Mouse (Mus musculus) midbrain, postnatal 0 days (tissue): Measurements from ENCODE around the gene 4632433K11Rik. TPM values are rescaled to one million over a fixed set of nuclear protein-coding genes. Genes with fewer than 3 reads are reported as not detected.

Source experiments
- ATAC-seq: fragments of 200-750 bp; cut with Nextera tagmentation; 2 replicates; pipeline ENCODE4 v1.8.0; 2017; ENCODE audit warnings: moderate number of reproducible peaks, mild to moderate bottlenecking, moderate TSS enrichment, moderate library complexity; ENCODE audit not compliant: low FRiP score
- DNase-seq: peaks from one replicate; pipeline ENCODE4 v3.0.0-alpha.2; 2015; ENCODE audit warnings: low spot score
- H3K27ac ChIP-seq: fragments of 300-500 bp; sonication (generic); 2 replicates; pipeline ENCODE4 v1.5.1; 2014; ENCODE audit warnings: low read depth, mild to moderate bottlenecking, low read length, mixed read lengths
- H3K27me3 ChIP-seq: fragments of 300-500 bp; sonication (generic); 2 replicates; pipeline ENCODE4 v1.6.1; 2014; ENCODE audit warnings: low read length, control low read depth, mixed read lengths; ENCODE audit not compliant: insufficient read depth
- H3K36me3 ChIP-seq: fragments of 300-500 bp; sonication (generic); 2 replicates; pipeline ENCODE4 v1.6.1; 2014; ENCODE audit warnings: low read length, control low read depth, mixed read lengths; ENCODE audit not compliant: insufficient read depth
- H3K4me1 ChIP-seq: fragments of 300-500 bp; sonication (generic); 2 replicates; pipeline ENCODE4 v1.6.1; 2014; ENCODE audit warnings: mild to moderate bottlenecking, control low read depth, antibody characterized with exemption, low read length, mixed read lengths; ENCODE audit not compliant: insufficient read depth
- H3K4me2 ChIP-seq: fragments of 300-500 bp; sonication (generic); 2 replicates; pipeline ENCODE4 v1.6.1; 2014; ENCODE audit warnings: low read depth, mild to moderate bottlenecking, low read length, mixed read lengths; ENCODE audit not compliant: poor library complexity, severe bottlenecking
- H3K4me3 ChIP-seq: fragments of 300-500 bp; sonication (generic); 2 replicates; pipeline ENCODE4 v1.5.1; 2014; ENCODE audit warnings: low read depth, mild to moderate bottlenecking, low read length, moderate library complexity
- H3K9ac ChIP-seq: fragments of 300-500 bp; sonication (generic); replicated peaks from 2 replicates; pipeline ENCODE4 v1.6.1; 2014; ENCODE audit warnings: mild to moderate bottlenecking, low read length, moderate library complexity, mixed read lengths; ENCODE audit not compliant: poor library complexity, severe bottlenecking
- H3K9me3 ChIP-seq: fragments of 300-500 bp; sonication (generic); 2 replicates; pipeline ENCODE4 v1.6.1; 2016; ENCODE audit warnings: low read length, control low read depth
- CTCF ChIP-seq: IDR thresholded peaks from 2 replicates; pipeline ENCODE4 v1.5.1; 2016; ENCODE audit warnings: antibody characterized with exemption, mild to moderate bottlenecking
- WGBS: fragments of 180-500 bp; shearing (Covaris S2); extraction: QIAGEN DNeasy Blood & Tissue Kit; methylation state at CpG from one replicate; pipeline ENCODE4 v1.1.7; 2014; 5-methylcytosine and 5-hydroxymethylcytosine counted together
- polyA plus RNA-seq: library from polyadenylated mRNA; unstranded; fragments of >200 nt; fragmentation: Nextera tagmentation; extraction: Ambion mirVana; gene quantifications from 2 replicates; pipeline ENCODE4 v1.2.1, GENCODE M21; 2015
- total RNA-seq: library from RNA; depleted of rRNA; stranded (reverse); fragments of >200 nt; gene quantifications from 2 replicates; pipeline ENCODE4 v1.2.3, GENCODE M21; 2014

The 4632433K11Rik gene
- total and polyA plus RNA-seq, 2 experiments from 2014 or later = not detected

DNA sequence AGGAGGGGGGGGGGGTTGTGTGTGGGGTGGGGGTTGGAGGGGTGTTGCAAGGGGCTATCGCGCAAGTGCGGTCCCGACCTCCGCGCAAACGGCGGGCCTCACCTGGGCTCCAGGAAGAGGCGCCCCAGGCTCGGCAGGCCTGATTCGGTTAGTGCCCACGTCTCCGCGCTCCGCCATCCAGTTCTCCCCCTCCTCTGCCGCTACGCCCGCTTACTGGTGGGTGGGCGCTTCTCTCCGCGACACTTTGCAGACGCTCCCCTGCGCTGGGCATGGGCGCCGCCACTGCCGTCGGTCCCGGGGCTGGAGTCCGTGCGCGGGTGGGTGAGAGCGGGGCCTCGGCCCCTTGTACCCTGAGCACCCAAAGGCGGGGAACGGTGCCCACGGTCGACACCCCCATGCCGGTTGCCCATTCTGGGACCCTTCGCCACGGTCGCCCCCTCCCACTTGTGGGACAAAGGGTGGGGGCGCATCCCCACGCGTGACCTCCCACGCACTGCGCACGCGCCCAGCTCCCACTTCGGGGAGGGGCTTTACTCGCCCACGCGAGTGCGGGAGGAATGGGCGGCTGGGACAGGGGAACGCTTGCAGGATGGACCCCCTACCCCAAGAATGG, 22.8 kb downstream of the 4632433K11Rik start:
- H3K9me3 ChIP-seq = no peaks in the 10 kb centered on the region
- H3K36me3 ChIP-seq = no peaks in the 10 kb centered on the region
- peak overlapping the region; percentile 76 for H3K9ac ChIP-seq
- H3K4me1 ChIP-seq = peaks cover 29% of the 10 kb centered on the region; the same call in 1 of the 2 replicates
- H3K27me3 ChIP-seq = peaks cover 7% of the 10 kb centered on the region; the same call in 1 of the 2 replicates
- peak overlapping the region; percentile 84 for H3K4me2 ChIP-seq
- 1% methylated on average over 52 of the region's 55 CpGs for WGBS
- peak overlapping the region; percentile 45 for H3K4me3 ChIP-seq
- no peak for TF ChIP-seq CTCF
- H3K27ac ChIP-seq = peak overlapping the region; percentile 76
- peak; percentile 32 for ATAC-seq
- DNase-seq = peak; percentile 62

- no peaks in the 10 kb centered on the region for H3K36me3 ChIP-seq
- H3K4me3 ChIP-seq = peak overlapping the region; percentile 45
- H3K27me3 ChIP-seq = peaks cover 7% of the 10 kb centered on the region; the same call in 1 of the 2 replicates
- peak overlapping the region; percentile 76 for H3K27ac ChIP-seq
- no peak for TF ChIP-seq CTCF
- DNase-seq (no peak), ATAC-seq (no peak)
- H3K9me3 ChIP-seq = no peaks in the 10 kb centered on the region
- H3K9ac ChIP-seq = peak overlapping the region; percentile 76
- H3K4me2 ChIP-seq = peak overlapping the region; percentile 84
- H3K4me1 ChIP-seq = peaks cover 28% of the 10 kb centered on the region; the same call in 1 of the 2 replicates
- WGBS = 25% methylated on average over 8 of the region's 8 CpGs
These were observed 23.5 kb downstream of the 4632433K11Rik start for GRCm38 (mm10) chr7:5057381-5057780.

DNA sequence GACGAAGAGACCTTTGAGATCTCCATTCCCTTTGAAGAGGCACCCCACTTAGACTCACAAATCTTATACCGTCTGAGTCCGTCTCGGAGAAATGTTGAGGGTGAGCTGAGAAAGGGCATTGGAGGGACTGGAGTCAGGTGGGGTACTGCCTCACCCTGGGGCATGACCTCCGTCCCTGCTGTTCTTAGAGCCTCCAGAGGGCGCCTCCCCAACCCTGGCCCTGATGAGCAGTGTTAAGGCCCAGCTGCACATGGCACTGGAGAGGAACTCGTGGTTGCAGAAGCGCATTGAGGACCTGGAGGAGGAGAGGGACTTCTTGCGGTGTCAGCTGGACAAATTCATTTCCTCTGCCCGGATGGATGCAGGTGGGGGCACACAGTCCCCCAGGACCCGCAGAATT, 23.9 kb downstream of the 4632433K11Rik start:
- Histone ChIP-seq H3K27me3 (peaks cover 7% of the 10 kb centered on the region; the same call in 1 of the 2 replicates), H3K4me2 (peak overlapping the region; percentile 84), H3K4me3 (peak overlapping the region; percentile 45), H3K9ac (peak overlapping the region; percentile 76), H3K36me3 (no peaks in the 10 kb centered on the region), H3K4me1 (peaks cover 25% of the 10 kb centered on the region; the same call in 1 of the 2 replicates), H3K9me3 (no peaks in the 10 kb centered on the region), H3K27ac (no peak overlapping the region; the same call in 1 of the 2 replicates)
- ATAC-seq (no peak), DNase-seq (no peak)
- TF ChIP-seq CTCF = peak; percentile 48
- 31% methylated on average over 11 of the region's 11 CpGs for WGBS

- no peak overlapping the region for H3K27ac ChIP-seq
These were observed 24.7 kb downstream of the 4632433K11Rik start for GRCm38 (mm10) chr7:5058631-5059030.

GRCm38 (mm10) chr7:5059421-5059820, 25.5 kb downstream of the 4632433K11Rik start:
- H3K4me3 ChIP-seq = no peak overlapping the region
- H3K27me3 ChIP-seq = peaks cover 6% of the 10 kb centered on the region; the same call in 1 of the 2 replicates
- H3K9me3 ChIP-seq = no peaks in the 10 kb centered on the region
- H3K9ac ChIP-seq = 0 out of 2 replicates have a peak overlapping the region, but pooled peaks have one; percentile 81
- ATAC-seq (no peak), DNase-seq (no peak)
- no peak overlapping the region for H3K4me2 ChIP-seq
- H3K4me1 ChIP-seq = peaks cover 20% of the 10 kb centered on the region; the same call in 1 of the 2 replicates
- H3K36me3 ChIP-seq = no peaks in the 10 kb centered on the region
- TF ChIP-seq CTCF = no peak
- H3K27ac ChIP-seq = peak overlapping the region; percentile 95
- WGBS = 91% methylated on average over 12 of the region's 12 CpGs

More at GRCm38 (mm10) chr7:5058631-5059030, 24.7 kb downstream of the 4632433K11Rik start:
- Histone ChIP-seq H3K27me3 (peaks cover 7% of the 10 kb centered on the region; the same call in 1 of the 2 replicates), H3K4me1 (peaks cover 19% of the 10 kb centered on the region; the same call in 1 of the 2 replicates), H3K9me3 (no peaks in the 10 kb centered on the region), H3K4me2 (no peak overlapping the region), H3K36me3 (no peaks in the 10 kb centered on the region), H3K4me3 (no peak overlapping the region), H3K9ac (no peak overlapping the region)
- no peak for DNase-seq
- no peak for TF ChIP-seq CTCF
- 90% methylated on average over 1 of the region's 1 CpGs for WGBS
- no peak for ATAC-seq

DNA sequence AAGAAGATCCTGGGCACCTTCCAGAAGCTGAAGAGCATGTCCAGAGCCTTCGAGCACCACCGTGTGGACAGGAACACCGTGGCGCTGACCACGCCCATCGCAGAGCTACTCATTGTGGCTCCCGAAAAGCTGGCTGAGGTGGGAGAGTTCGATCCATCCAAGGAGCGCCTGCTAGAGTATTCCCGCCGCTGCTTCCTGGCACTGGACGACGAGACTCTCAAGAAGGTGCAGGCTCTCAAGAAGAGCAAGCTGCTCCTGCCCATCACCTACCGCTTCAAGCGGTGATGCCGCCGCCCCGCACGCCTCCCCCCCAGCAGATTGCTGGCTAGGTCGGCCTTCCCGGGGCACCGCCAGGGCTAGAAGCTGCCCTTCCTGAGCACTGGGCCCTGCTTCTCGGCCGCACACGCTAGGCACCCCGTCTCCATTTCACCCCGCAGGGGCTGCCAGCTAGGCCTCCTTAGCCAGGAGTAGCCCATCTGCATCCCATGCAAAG, 26.4 kb downstream of the 4632433K11Rik start:
- peak overlapping the region; percentile 95 for H3K27ac ChIP-seq
- H3K4me3 ChIP-seq = peak overlapping the region; percentile 70
- 2% methylated on average over 27 of the region's 27 CpGs for WGBS
- DNase-seq (peak; percentile 92), ATAC-seq (no peak)
- H3K27me3 ChIP-seq = no peaks in the 10 kb centered on the region; the same call in 1 of the 2 replicates
- H3K4me1 ChIP-seq = peaks cover 15% of the 10 kb centered on the region; the same call in 1 of the 2 replicates
- no peaks in the 10 kb centered on the region for H3K9me3 ChIP-seq
- TF ChIP-seq CTCF = peak; percentile 79
- peak overlapping the region; percentile 81 for H3K9ac ChIP-seq
- peak overlapping the region; percentile 88 for H3K4me2 ChIP-seq
- H3K36me3 ChIP-seq = no peaks in the 10 kb centered on the region
